Mouse (Mus musculus): Measurements from ENCODE around the gene Smyd3.

- TF ChIP-seq USF1 (IDR thresholded peaks at IDR 0.05; ENCODE audit: low read depth) (no peak), CTCF (IDR thresholded peaks at IDR 0.05; ENCODE audit: control insufficient read depth, insufficient read depth, insufficient read length) (no peak), MAX (IDR thresholded peaks at IDR 0.05) (no peak), MYOD1 (IDR thresholded peaks at IDR 0.05; ENCODE audit: control insufficient read depth, insufficient read length, low read depth) (no peak), MYOG (IDR thresholded peaks at IDR 0.05; ENCODE audit: control insufficient read depth, extremely low read depth, insufficient read length) (no peak), FOSL1 (IDR thresholded peaks at IDR 0.05; ENCODE audit: insufficient read depth, low read length, poor library complexity, severe bottlenecking) (no peak), CEBPB (IDR thresholded peaks at IDR 0.05; ENCODE audit: low read depth) (no peak)
These were observed 486.3 kb downstream of the Smyd3 start for GRCm38 (mm10) chr1:179031581-179031980.

All from C2C12 (cell line).